In the genomic region with DNA sequence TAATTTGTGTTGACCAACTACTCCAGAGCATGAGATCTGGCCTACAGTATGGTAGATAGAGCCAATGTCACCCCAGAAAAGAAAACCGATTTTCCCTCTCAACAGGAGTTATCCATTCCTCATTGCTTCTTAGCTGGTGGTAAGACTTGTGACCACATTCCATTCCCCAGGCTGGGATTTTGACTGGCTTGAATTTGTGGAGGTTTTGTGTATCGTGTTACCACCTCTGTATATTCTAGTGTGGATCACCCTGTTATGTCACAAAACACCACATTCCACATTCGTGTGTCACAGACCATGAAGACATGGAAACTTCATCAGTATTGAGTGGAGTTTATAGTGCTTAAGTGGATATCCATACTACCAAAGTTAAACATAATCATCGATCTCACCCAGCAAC, we compare ENCODE assay signal across 21 mouse cellular contexts.
"Had no signal": no experiment of that assay in that cellular context is flagged by ENCODE, and none has a peak within 500 bp of the region (broad histone marks: within the 10 kb centered on the region; RNA-seq: fewer than 3 reads in every experiment).

No protein-coding gene starts in this region.

- H3K4me2 ChIP-seq: liver, embryonic 13.5 days; liver, embryonic 15.5 days; lung, embryonic 15.5 days; midbrain, embryonic 13.5 days; neural tube, embryonic 12.5 days; stomach, embryonic 15.5 days had no signal

- H3K27me3 ChIP-seq: liver, embryonic 13.5 days; liver, embryonic 15.5 days; lung, embryonic 15.5 days; megakaryocyte, embryonic 14.5 days; midbrain, embryonic 13.5 days; neural tube, embryonic 12.5 days; stomach, embryonic 15.5 days had no signal

- H3K4me1 ChIP-seq: liver, embryonic 13.5 days; liver, embryonic 15.5 days; lung, embryonic 15.5 days; megakaryocyte, embryonic 14.5 days; midbrain, embryonic 10.5 days; midbrain, embryonic 13.5 days; neural tube, embryonic 12.5 days; stomach, embryonic 15.5 days had no signal

- H3K9me3 ChIP-seq: liver, embryonic 13.5 days; liver, embryonic 15.5 days; lung, embryonic 15.5 days; midbrain, embryonic 10.5 days; midbrain, embryonic 13.5 days; neural tube, embryonic 12.5 days; stomach, embryonic 15.5 days had no signal

- ATAC-seq: liver, postnatal 0 days; lung, postnatal 0 days; midbrain, embryonic 13.5 days; midbrain, embryonic 16.5 days had no signal

- H3K9ac ChIP-seq: liver, embryonic 13.5 days; liver, embryonic 15.5 days; liver, postnatal 0 days; lung, embryonic 15.5 days; midbrain, embryonic 13.5 days; neural tube, embryonic 12.5 days; stomach, embryonic 15.5 days had no signal

- H3K27ac ChIP-seq: liver, embryonic 13.5 days; liver, embryonic 15.5 days; lung, embryonic 15.5 days; macrophage; midbrain, embryonic 10.5 days; midbrain, embryonic 13.5 days; neural tube, embryonic 12.5 days; stomach, embryonic 15.5 days; stomach, postnatal 0 days had no signal

- H3K4me3 ChIP-seq: liver, embryonic 13.5 days; liver, embryonic 15.5 days; lung, embryonic 15.5 days; megakaryocyte, embryonic 14.5 days; midbrain, embryonic 10.5 days; midbrain, embryonic 13.5 days; myocyte; neural tube, embryonic 12.5 days; stomach, embryonic 15.5 days had no signal

- H3K36me3 ChIP-seq: liver, embryonic 13.5 days; liver, embryonic 15.5 days; lung, embryonic 15.5 days; midbrain, embryonic 10.5 days; midbrain, embryonic 13.5 days; neural tube, embryonic 12.5 days; stomach, embryonic 15.5 days had no signal

- DNase-seq: liver, embryonic 13.5 days; liver, postnatal 0 days; lung, adult 2 months; lung, postnatal 14 days; lung, postnatal 36 days; right cerebral cortex, postnatal 14 days; thymus, adult 2 months; thymus, postnatal 25 days; thymus, postnatal 4 days had no signal
